Mouse (Mus musculus): ENCODE data around the gene Rbbp8nl. TPM values are rescaled to one million over a fixed set of nuclear protein-coding genes. Genes with fewer than 3 reads are reported as not detected.

Rbbp8nl gene
- polyA plus RNA-seq, 1 experiment = not detected

GRCm38 (mm10) chr2:180322674-180323355 lies 33.1 kb upstream of the Rbbp8nl start:
- TF ChIP-seq TCF3 (IDR thresholded peaks at IDR 0.05; ENCODE audit: insufficient read length, low read depth) (no peak), TCF12 (IDR thresholded peaks at IDR 0.05; ENCODE audit: insufficient read depth, poor library complexity, severe bottlenecking) (no peak), USF1 (IDR thresholded peaks at IDR 0.05; ENCODE audit: low read depth) (no peak), MYOD1 (IDR thresholded peaks at IDR 0.05; ENCODE audit: control insufficient read depth in 1 of 3, insufficient read length in 2 of 3, low read depth in 2 of 3) (no peak), MAX (IDR thresholded peaks at IDR 0.05; ENCODE audit: low read depth) (no peak), E2F4 (IDR thresholded peaks at IDR 0.05; ENCODE audit: insufficient read depth) (no peak), SRF (IDR thresholded peaks at IDR 0.05; ENCODE audit: control insufficient read depth, insufficient read length, low read depth) (no peak), MYOG (IDR thresholded peaks at IDR 0.05; ENCODE audit: control insufficient read depth in 1 of 3, insufficient read depth in 1 of 3, insufficient read length in 2 of 3, low read depth in 2 of 3) (no peak), REST (IDR thresholded peaks at IDR 0.05; ENCODE audit: insufficient read depth, insufficient read length) (no peak), CEBPB (IDR thresholded peaks at IDR 0.05; ENCODE audit: insufficient read depth, poor library complexity, severe bottlenecking) (no peak), POLR2A (IDR thresholded peaks at IDR 0.05; ENCODE audit: insufficient read length, low read depth) (no peak), POLR2AphosphoS2 (IDR thresholded peaks at IDR 0.05; ENCODE audit: insufficient read length, low read depth) (no peak)
- H3K4me2 ChIP-seq (ENCODE audit: low read depth) = no peak overlapping the region
- H3K27me3 ChIP-seq (ENCODE audit: control insufficient read depth, insufficient read depth, insufficient read length) = peaks cover 56% of the 10 kb centered on the region
- H3ac ChIP-seq (ENCODE audit: control insufficient read depth, insufficient read length) = no peak overlapping the region
- no peaks in the 10 kb centered on the region for H3K36me3 ChIP-seq (ENCODE audit: control insufficient read depth, insufficient read depth)
- H3K79me2 ChIP-seq (ENCODE audit: control insufficient read depth, insufficient read depth) = no peaks in the 10 kb centered on the region
- H3K4me3 ChIP-seq = no peak overlapping the region

GRCm38 (mm10) chr2:180320216-180320615 lies 30.5 kb upstream of the Rbbp8nl start:
- Histone ChIP-seq H3K36me3 (ENCODE audit: control insufficient read depth, insufficient read depth) (no peaks in the 10 kb centered on the region), H3K4me3 (no peak overlapping the region), H3K79me2 (ENCODE audit: control insufficient read depth, insufficient read depth) (no peaks in the 10 kb centered on the region), H3K27me3 (ENCODE audit: control insufficient read depth, insufficient read depth, insufficient read length) (peaks cover 48% of the 10 kb centered on the region), H3K4me2 (ENCODE audit: low read depth) (no peak overlapping the region), H3ac (ENCODE audit: control insufficient read depth, insufficient read length) (no peak overlapping the region)
- TF ChIP-seq MAX (IDR thresholded peaks at IDR 0.05; ENCODE audit: low read depth) (no peak), REST (IDR thresholded peaks at IDR 0.05; ENCODE audit: insufficient read depth, insufficient read length) (no peak), POLR2A (IDR thresholded peaks at IDR 0.05; ENCODE audit: insufficient read length, low read depth) (no peak), MYOD1 (IDR thresholded peaks at IDR 0.05; ENCODE audit: control insufficient read depth in 1 of 3, insufficient read length in 2 of 3, low read depth in 2 of 3) (no peak), POLR2AphosphoS2 (IDR thresholded peaks at IDR 0.05; ENCODE audit: insufficient read length, low read depth) (no peak), USF1 (IDR thresholded peaks at IDR 0.05; ENCODE audit: low read depth) (no peak), E2F4 (IDR thresholded peaks at IDR 0.05; ENCODE audit: insufficient read depth) (no peak), TCF12 (IDR thresholded peaks at IDR 0.05; ENCODE audit: insufficient read depth, poor library complexity, severe bottlenecking) (no peak), TCF3 (IDR thresholded peaks at IDR 0.05; ENCODE audit: insufficient read length, low read depth) (no peak), SRF (IDR thresholded peaks at IDR 0.05; ENCODE audit: control insufficient read depth, insufficient read length, low read depth) (no peak), MYOG (IDR thresholded peaks at IDR 0.05; ENCODE audit: control insufficient read depth in 1 of 3, insufficient read depth in 1 of 3, insufficient read length in 2 of 3, low read depth in 2 of 3) (no peak), CEBPB (IDR thresholded peaks at IDR 0.05; ENCODE audit: insufficient read depth, poor library complexity, severe bottlenecking) (no peak)

GRCm38 (mm10) chr2:180317591-180317990 lies 27.9 kb upstream of the Rbbp8nl start:
- H3ac ChIP-seq (ENCODE audit: control insufficient read depth, insufficient read length) = no peak overlapping the region
- H3K4me3 ChIP-seq = no peak overlapping the region
- H3K79me2 ChIP-seq (ENCODE audit: control insufficient read depth, insufficient read depth) = no peaks in the 10 kb centered on the region
- no peaks in the 10 kb centered on the region for H3K36me3 ChIP-seq (ENCODE audit: control insufficient read depth, insufficient read depth)
- no peak overlapping the region for H3K4me2 ChIP-seq (ENCODE audit: low read depth)
- no peak for TF ChIP-seq MAX (IDR thresholded peaks at IDR 0.05; ENCODE audit: low read depth)
- H3K27me3 ChIP-seq (ENCODE audit: control insufficient read depth, insufficient read depth, insufficient read length) = peaks cover 32% of the 10 kb centered on the region

- Histone ChIP-seq H3K4me2 (ENCODE audit: low read depth) (no peak overlapping the region), H3ac (ENCODE audit: control insufficient read depth, insufficient read length) (no peak overlapping the region), H3K79me2 (ENCODE audit: control insufficient read depth, insufficient read depth) (no peaks in the 10 kb centered on the region), H3K36me3 (ENCODE audit: control insufficient read depth, insufficient read depth) (no peaks in the 10 kb centered on the region), H3K4me3 (no peak overlapping the region), H3K27me3 (ENCODE audit: control insufficient read depth, insufficient read depth, insufficient read length) (peaks cover 49% of the 10 kb centered on the region)
- TF ChIP-seq POLR2A (IDR thresholded peaks at IDR 0.05; ENCODE audit: insufficient read length, low read depth) (no peak), SRF (IDR thresholded peaks at IDR 0.05; ENCODE audit: control insufficient read depth, insufficient read length, low read depth) (no peak), MYOG (IDR thresholded peaks at IDR 0.05; ENCODE audit: control insufficient read depth in 1 of 3, insufficient read depth in 1 of 3, insufficient read length in 2 of 3, low read depth in 2 of 3) (no peak), TCF3 (IDR thresholded peaks at IDR 0.05; ENCODE audit: insufficient read length, low read depth) (no peak), TCF12 (IDR thresholded peaks at IDR 0.05; ENCODE audit: insufficient read depth, poor library complexity, severe bottlenecking) (no peak), MYOD1 (IDR thresholded peaks at IDR 0.05; ENCODE audit: control insufficient read depth in 1 of 3, insufficient read length in 2 of 3, low read depth in 2 of 3) (no peak), CEBPB (IDR thresholded peaks at IDR 0.05; ENCODE audit: insufficient read depth, poor library complexity, severe bottlenecking) (no peak), POLR2AphosphoS2 (IDR thresholded peaks at IDR 0.05; ENCODE audit: insufficient read length, low read depth) (no peak), USF1 (IDR thresholded peaks at IDR 0.05; ENCODE audit: low read depth) (no peak), MAX (IDR thresholded peaks at IDR 0.05; ENCODE audit: low read depth) (no peak), REST (IDR thresholded peaks at IDR 0.05; ENCODE audit: insufficient read depth, insufficient read length) (no peak), E2F4 (IDR thresholded peaks at IDR 0.05; ENCODE audit: insufficient read depth) (no peak)
These were observed 24.6 kb upstream of the Rbbp8nl start for GRCm38 (mm10) chr2:180314292-180314691.

DNA sequence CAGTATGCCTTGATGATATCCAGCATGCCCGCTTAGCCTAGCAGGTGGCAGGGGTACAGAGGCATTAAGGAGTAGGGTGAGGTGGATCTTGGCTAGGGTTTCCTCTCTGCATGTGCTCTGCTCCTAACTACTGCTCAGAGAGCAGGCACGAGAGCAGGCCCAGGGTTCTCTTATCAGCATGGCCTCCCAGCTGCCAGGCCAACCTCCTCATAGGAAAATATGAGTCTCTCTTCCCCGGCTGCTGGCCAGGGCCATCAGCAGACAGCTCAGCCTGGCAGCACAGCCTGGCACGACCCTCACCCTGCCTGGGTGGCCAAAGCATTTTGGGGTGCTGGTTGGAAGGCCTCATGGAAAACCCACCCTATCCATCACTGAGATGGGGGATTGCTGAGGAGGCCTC lies 21.5 kb upstream of the Rbbp8nl start:
- H3K4me3 ChIP-seq = no peak overlapping the region
- H3K79me2 ChIP-seq (ENCODE audit: control insufficient read depth, insufficient read depth) = no peaks in the 10 kb centered on the region
- H3ac ChIP-seq (ENCODE audit: control insufficient read depth, insufficient read length) = no peak overlapping the region
- H3K4me2 ChIP-seq (ENCODE audit: low read depth) = no peak overlapping the region
- H3K36me3 ChIP-seq (ENCODE audit: control insufficient read depth, insufficient read depth) = no peaks in the 10 kb centered on the region
- peaks cover 32% of the 10 kb centered on the region for H3K27me3 ChIP-seq (ENCODE audit: control insufficient read depth, insufficient read depth, insufficient read length)
- TF ChIP-seq USF1 (IDR thresholded peaks at IDR 0.05; ENCODE audit: low read depth) (no peak), REST (IDR thresholded peaks at IDR 0.05; ENCODE audit: insufficient read depth, insufficient read length) (no peak), SRF (IDR thresholded peaks at IDR 0.05; ENCODE audit: control insufficient read depth, insufficient read length, low read depth) (no peak)
